Mouse (Mus musculus) kidney, adult 8-10 months (tissue): Measurements from ENCODE around the gene Zfy1.
"Not testable (repeated sequence)": the region's sequence is repeated elsewhere in the genome, so short reads cannot be mapped to it uniquely, and the experiment has no call there.

Experiments used
- DNase-seq, 2 experiments: peaks; one replicate each; pipeline ENCODE4 v3.0.0; 2022

Zfy1 gene

DNA sequence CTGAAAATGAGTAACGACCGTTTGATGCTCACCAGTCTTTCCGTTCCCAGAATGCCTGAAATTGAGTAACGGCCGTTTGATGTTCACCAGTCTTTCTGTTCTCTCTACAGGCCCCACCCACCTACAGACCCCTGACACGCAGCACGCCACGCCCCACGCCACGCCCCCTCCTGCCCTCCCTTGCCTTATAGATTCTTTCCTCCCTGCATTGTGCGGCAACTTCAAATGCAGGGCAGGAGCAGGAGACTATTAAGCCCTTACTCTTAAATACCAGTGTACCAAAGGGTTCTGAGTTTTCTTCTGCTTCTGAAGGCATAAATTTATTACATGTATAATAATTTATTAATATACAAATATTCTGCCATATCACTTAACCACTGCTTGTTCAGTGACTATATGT lies at the start of gene Zfy1:
Zfy1 (minus strand) TSS at position 101 of the 400 bp plus-strand sequence.
- not testable (repeated sequence) for DNase-seq

DNA sequence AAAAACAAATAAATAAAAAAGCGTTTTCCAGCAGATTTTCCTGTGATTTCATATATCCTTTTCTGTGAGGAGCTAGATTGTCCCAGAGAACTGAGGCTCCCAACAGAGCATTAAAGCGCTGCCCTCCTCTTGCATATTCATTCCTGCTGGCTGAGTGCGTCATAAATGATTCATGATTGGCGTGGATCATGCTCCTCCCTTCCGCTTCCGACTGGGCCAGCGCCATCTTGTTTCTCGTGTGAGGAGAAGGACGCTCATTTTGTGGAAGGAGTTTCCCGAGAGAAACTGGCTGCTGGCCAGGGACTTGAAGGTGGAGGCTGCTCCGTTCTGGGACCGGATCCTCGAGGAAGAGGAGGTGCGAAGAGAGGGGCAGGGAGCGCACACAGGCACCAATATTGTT lies 21.2 kb upstream of the Zfy1 start, which contains the start of gene Uba1y:
Uba1y (plus strand) TSS at position 254 of the 400 bp plus-strand sequence.
- DNase-seq: no peak

DNA sequence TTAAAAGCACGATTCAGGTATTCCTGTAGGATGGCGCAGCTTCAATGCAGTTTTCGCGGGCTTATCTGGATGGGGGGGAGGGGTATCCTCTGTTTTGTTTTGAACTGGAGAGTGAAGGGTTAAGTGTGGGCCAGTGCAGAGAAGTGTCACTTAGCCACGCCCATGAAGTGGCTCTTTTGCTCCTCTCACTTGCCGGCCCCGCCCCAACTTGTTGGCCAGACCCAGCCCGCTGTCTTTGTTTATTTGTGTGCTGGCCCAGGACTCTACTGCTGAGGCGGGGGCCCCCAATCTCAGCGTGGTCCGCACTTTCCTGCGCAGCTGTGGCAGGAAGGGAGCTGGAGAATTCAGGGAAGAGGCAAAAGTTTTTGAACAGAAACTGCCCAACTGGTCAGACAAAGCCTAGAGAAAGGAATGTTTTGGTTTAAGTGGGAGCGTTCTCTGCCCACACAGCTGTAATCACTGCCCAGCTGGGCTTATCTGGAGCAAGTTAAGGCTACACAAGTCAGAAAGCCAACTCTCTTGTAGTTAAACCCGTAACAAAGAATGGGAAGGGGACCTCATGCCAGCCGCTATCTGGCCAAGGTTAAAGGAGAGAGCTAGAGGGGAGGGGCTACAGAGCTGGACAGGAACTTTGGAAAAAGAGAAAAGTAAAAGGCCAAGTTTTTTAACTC lies 11.9 kb upstream of the Zfy1 start:
- DNase-seq: peak in 1 of 2 experiments; percentile 11
